Mouse (Mus musculus) heart, postnatal 25 days (tissue): ENCODE measurements around the gene Ezh2. TPM values are rescaled to one million over a fixed set of nuclear protein-coding genes. Genes with fewer than 3 reads are reported as not detected.
"Not testable (repeated sequence)": the region's sequence is repeated elsewhere in the genome, so short reads cannot be mapped to it uniquely, and the experiment has no call there.

Experiments used
- DNase-seq: peaks from one replicate; pipeline ENCODE4 v3.0.0; 2022; ENCODE audit warnings: low spot score
- intact Hi-C: fragments of 180-260 bp; cut with DNase I; formaldehyde crosslinking; loops from one replicate; pipeline ENCODE4 v1.15.1; 2025
- total RNA-seq, 2 experiments: library from RNA; stranded (reverse); gene quantifications; 2 replicates each; pipeline ENCODE4 v1.2.3; 2021

Gene Ezh2
- 10 to 100 TPM in 1 of 2 experiments, 1 to 10 TPM in 1; 9.9 to 12.3 TPM for total RNA-seq

DNA sequence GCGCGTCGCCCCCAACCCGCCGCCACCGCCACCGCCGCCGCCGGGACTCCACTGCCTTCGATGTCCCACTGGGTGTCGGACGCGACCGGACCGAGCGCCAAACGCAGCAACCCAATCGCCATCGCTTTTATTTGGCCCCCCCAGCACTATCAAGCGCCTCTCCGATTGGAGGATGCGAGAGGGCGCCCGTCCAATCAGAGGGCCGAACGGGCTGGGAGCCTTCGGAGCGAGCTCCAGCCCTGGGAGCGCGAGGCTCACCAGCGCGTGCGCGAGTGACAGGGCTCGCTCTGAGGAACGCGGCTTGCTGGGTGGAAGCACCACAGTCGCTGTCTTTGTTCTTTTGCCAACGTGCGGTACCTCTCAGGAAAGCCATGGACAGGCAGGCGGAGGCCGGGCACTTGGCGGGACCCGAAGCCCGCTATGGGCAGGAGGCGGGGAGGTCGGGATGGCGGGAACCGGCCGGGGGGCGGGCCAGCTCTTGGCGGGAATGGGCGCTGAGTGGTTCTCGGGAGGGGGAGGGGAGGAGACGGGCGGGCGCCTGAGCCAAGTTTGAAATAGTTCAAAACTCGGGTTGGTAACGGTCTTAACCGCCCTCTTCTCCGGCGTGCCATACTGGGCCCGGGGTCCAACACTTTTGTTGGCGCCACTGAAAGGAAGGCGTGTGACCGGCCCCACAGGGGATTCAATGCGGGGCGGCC is at the start of gene Ezh2:
Gene Ezh2, minus strand, starts transcription at position 416 of the 698 bp plus-strand sequence.
- peak; percentile 97 for DNase-seq
- intact Hi-C loops = loop anchor here (2.0 kb wide), 1 partner anchor 140 kb away; no protein-coding TSS in a partner anchor

DNA sequence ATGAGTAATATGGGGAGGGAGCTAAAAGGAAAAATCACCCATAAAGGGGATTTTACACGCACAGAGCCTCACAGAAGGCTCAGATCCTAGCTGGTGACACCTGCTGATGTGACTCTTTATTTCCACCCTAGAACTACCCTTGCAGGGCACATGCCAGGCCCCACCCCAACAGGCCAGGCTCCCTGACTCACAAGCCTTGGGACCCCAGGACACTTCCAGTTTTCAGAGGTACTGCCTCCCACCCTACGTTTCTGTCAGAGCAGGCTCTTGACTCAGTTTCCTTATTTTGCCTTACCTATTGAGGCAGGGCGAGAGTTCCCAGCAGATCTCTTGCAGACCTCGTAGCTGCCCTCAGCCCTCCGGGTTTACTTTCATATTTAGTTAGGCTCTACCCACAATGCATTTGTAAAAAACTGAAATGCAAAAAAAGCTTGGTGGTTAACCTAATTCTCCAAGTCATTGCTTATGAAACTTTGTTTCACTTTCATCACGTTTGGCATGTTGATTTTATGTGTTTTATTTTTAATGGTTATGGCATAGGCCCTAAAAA is 41.5 kb upstream of the Ezh2 start:
- intact Hi-C loops = loop anchor here (10.0 kb wide), 1 partner anchor 242 kb away; no protein-coding TSS in a partner anchor

DNA sequence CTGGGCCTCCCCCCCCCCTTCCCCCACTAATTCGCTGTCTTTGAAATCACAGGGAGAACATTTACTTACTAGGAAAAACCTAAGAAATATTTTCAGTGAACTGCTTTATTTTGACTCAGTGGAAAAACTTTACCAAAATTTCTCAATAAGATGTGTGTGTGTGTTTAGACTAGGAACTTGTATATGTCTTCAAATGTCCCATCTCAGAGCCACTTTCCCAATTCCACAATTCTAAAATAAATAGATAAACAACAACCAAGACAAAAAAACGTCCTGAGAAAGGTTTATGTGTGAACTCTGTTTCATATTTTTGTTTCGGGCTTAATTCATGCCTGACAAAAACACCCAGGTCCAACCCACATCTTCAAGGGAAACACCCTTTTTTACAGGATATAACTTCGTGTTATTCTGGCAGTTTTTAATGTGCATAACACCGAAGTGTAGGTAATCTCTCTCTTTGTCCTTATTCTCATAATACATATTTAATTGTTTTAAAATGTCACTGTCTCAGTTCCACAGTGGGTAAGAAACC is 40.9 kb upstream of the Ezh2 start:
- DNase-seq = no peak
- intact Hi-C loops = loop anchor here (10.0 kb wide), 1 partner anchor 241 kb away; no protein-coding TSS in a partner anchor

More for the DNA sequence above, 41.5 kb upstream of the Ezh2 start:
- no peak for DNase-seq

DNA sequence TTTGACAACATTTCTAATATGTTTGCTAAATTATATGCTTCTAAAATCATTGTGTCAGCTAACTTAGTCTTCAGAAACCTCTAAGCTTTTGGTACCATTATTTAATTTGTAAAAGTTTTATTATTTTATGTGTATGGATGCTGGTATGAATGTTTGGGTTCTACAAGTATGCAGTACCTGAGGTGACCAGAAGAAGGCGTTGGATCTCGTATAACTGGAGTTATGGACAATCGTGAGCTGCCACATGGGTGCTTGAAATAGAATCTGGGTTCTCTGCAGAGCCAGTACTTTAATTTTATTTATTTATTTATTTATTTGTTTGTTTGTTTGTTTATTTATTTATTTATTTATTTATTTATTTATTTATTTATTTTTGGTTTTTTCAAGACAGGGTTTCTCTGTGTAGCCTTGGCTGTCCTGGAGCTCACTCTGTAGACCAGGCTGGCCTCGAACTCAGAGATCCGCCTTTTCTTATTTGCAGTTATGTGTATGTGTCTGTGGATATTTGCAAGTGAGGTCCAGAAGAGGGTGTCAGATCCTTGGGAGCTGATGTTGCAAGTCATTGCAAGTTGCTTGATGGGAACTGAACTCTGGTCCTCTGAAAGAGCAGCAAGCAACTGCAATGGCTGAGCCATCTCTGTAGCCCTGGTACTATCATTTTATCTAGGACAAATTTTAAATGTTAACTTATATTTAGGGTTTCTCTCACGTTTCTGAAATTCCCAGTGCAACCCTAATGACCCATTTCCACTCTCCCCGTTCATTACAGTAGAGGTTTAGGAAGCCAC is 40.3 kb upstream of the Ezh2 start:
- intact Hi-C loops = loop anchor here (10.0 kb wide), 1 partner anchor 241 kb away; no protein-coding TSS in a partner anchor

DNA sequence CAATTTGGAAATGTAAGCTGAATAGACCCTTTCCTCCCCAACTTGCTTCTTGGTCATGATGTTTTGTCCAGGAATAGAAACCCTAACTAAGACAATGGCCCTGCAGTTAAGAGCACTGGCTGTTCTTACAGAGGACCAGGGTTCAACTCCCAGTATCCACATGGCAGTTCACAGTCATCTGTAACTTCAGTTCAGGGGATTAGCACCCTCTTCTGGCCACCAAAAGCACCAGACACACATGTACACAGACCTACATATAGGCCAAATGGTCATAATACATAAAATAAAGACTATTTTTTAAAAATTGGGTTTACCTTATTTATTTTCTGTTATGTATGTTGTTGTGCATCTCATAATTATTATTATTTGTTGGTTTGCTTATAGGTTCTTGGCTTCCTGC is 38.3 kb upstream of the Ezh2 start:
- intact Hi-C loops = loop anchor here (5.0 to 10.0 kb wide), 2 partner anchors 239 to 321 kb away; no protein-coding TSS in a partner anchor

More for the DNA sequence above, 40.3 kb upstream of the Ezh2 start:
- no peak for DNase-seq

DNA sequence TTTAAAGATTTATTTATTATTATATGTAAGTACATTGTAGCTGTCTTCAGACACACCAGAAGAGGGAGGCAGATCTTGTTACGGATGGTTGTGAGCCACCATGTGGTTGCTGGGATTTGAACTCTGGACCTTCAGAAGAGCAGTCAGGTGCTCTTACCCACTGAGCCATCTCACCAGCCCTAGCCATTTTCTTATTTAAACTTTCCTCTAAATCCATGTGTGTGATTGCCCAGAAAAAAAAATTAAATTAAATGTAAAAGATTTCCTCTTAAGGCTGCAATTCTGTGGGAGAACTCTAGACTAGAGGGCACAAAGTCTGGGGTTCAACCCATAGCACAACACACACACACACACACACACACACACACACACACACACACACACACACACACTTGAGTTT is 34.9 kb upstream of the Ezh2 start:
- intact Hi-C loops = loop anchor here (5.0 to 10.0 kb wide), 2 partner anchors 235 to 318 kb away; no protein-coding TSS in a partner anchor
- DNase-seq = not testable (repeated sequence)

More for the DNA sequence above, 38.3 kb upstream of the Ezh2 start:
- no peak for DNase-seq

DNA sequence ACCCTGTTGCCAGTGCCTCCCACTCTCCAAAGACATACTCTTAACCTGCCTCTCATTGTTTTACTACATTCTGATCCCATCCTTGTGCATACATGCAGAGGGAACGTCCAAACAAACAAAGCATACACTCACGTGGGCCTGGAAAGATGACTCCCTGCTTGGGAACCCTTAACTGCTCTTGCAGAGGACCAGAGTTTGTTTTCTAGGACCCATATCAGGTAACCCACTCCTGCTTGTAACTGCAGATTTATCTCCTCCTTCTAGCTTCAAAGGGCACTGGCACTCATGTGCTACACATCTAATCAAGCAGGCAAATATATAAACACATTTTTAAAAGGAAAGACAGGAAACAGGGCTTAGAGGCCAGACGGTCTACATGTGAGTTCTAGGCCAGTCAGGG is 32.8 kb upstream of the Ezh2 start:
- no peak for DNase-seq
- intact Hi-C loops = no loop called here

DNA sequence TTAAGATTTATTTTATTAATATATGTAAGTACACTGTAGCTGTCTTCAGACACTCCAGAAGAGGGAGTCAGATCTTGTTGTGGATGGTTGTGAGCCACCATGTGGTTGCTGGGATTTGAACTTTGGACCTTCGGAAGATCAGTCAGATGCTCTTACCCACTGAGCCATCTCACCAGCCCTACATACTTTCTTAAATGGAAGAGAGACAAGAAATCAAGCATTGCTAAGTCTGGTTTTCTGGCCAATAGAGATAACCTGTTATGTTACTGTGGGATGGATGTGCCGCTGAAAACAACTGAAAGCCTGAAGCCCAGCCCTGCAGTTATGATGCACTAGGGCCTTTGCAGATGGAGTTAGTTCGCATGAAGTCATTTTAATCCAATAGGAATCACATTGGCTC is 31.8 kb upstream of the Ezh2 start:
- intact Hi-C loops, DNase-seq: not testable (repeated sequence)

DNA sequence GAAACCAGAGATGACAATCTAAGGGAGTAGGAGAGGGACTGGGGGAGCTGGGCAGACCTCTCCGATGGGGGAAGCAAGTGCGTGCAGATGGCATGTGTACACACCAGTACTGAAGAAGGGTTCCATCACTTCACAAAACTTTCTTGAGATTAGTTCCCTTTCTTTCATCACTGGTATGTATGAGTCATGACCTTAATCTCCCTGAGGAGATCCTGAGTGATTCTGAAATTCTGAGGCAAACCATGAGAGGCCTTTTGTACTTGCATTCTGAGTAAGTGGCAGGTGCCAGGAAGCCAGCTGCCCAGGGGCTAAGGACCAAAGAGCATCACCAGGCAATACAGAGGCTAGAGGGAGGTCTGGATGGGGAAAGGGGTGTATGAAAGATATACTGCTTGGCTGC is 25.9 kb upstream of the Ezh2 start:
- no peak for DNase-seq
- intact Hi-C loops = no loop called here

DNA sequence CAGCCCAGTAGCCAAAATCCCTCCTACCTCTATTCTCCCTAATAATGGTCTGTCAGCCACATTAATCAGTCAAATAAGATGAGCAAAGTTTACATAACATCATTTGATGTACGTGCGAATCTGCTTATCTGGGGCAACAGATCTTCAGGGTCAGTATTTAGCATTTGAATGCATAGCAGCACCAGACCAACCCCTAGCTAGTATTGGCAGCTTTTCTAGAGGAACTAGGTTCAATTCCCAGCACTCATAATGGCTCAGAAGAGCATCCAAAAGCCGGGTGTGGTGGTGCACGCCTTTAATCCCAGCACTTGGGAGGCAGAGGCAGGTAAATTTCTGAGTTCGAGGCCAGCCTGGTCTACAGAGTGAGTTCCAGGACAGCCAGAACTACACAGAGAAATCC is 13.2 kb upstream of the Ezh2 start:
- DNase-seq, intact Hi-C loops: not testable (repeated sequence)

DNA sequence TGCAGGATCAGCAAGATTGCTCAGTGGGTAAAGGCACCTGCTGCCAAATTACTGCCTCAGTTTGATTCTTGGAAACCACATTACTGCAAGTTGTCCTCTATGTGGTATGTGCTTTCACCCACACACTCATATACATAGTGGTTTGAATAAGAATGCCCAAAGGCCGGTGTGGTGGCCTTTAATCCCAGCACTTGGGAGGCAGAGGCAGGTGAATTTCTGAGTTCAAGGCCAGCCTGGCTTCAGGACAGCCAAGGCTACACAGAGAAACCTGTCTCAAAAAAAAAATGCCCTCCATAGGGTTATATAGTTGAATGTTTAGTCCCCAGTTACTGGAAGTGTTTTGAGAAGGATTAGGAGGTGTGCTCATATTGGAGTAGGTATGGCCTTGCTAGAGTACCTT is 6.8 kb upstream of the Ezh2 start:
- intact Hi-C loops = no loop called here
- no peak for DNase-seq

DNA sequence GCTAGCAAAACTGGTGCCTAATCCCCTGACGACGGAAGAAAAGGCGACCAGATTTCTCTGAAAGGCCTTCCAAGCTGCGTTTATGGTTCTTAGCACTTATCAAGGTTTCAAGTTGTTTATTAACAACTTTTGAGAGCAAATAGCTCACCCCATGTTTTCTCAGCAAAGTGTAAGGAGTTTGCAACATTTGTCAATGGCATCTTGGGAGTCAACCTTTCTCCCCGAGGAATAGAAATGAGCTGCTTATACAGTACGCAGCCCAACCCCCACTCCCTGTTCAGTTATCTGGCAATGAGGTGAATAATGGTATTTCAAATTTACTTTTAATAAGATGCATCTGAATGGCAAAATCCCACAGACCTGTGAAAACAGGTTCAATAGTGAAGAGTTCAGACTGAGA is 555 bp upstream of the Ezh2 start:
- intact Hi-C loops = loop anchor here (2.0 kb wide), 1 partner anchor 141 kb away; no protein-coding TSS in a partner anchor
- DNase-seq = no peak

DNA sequence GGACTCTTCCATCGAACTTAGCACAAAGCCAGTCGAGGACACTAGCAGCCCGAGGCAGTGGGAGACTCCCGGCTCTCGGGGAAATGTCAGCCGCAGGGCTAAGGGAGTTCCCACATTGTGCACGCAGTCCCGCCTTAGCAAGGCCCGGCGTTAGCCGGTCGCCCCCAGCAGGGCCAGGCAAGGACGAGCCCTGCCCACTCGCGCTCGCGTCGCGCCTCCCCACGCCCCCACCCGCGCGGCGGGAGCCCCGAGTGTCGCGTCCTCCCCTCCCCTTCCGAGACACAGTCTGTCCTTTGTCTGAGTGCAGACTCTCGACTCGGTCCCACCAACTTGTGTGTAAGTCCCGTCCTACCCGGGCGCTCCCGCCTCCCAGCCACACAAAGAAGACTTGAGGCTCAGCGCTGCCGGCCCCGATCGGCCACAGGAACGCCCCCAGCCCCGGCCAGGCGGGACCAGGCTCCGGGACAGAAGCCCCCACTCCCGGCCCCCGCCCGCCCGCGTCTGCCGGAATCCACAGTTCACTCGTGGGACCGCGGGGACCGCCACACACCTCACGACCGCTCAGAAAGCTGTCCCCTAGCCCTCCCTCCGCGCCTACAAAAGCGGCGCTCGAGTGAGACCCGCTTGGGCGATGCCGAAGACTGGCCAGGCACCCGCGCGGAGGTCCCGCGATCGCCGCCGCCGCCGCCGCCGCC is 853 bp downstream of the Ezh2 start:
- DNase-seq = peak; percentile 57
- intact Hi-C loops = loop anchor here (2.0 kb wide), 1 partner anchor 139 kb away; no protein-coding TSS in a partner anchor

DNA sequence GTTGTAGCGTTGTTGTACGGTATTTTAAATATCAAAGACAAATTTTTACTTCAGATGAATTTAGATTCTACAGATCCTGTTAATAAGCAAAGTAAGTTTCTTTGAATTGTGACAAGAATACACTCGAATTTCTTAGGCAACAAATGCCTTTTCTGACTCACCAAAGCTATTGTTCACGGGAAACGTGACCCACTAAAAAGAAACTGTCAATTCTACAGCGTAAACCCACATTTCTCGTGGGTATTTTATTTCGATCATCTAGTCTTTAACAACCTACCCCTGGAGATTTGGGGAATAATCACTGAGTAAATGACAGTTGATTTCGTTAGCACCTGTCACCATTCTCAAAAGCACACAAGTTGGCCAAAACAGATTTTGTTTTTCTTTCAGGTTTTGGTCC is 1.6 kb downstream of the Ezh2 start:
- intact Hi-C loops = no loop called here
- no peak for DNase-seq

DNA sequence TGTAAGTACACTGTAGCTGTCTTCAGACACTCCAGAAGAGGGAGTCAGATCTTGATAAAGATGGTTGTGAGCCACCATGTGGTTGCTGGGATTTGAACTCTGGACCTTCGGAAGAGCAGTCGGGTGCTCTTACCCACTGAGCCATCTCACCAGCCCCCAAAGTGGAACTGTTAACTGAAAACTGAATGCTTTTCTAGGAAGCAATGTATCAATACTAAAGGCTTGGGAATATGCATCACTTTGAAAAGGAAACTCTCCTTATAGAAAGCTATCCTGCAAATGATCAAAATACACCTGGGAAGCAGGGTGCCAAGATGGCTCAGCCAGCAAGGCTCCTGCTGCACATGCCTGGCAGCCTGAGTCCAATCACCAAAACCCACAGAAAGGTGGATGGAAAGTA is 7.8 kb downstream of the Ezh2 start:
- DNase-seq, intact Hi-C loops: not testable (repeated sequence)

DNA sequence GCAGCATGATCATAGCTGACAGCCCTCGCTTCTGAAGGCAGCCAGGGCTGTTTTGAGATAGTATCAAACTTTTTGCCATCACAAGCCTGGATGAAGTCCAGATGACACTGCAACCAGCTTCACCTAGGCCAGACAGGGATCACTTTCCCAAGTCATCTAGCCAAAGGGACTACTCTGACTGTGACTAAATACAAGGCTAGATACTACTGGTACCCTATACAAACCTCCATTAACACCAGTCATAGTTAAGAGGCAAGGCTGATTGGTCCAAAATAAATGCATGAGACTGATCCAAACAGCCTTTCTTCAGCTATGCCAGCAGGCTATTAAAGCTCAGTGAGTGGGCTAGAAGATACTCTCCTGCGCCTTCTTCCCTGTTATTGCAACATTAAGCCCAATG is 22.3 kb downstream of the Ezh2 start:
- intact Hi-C loops = no loop called here
- no peak for DNase-seq

DNA sequence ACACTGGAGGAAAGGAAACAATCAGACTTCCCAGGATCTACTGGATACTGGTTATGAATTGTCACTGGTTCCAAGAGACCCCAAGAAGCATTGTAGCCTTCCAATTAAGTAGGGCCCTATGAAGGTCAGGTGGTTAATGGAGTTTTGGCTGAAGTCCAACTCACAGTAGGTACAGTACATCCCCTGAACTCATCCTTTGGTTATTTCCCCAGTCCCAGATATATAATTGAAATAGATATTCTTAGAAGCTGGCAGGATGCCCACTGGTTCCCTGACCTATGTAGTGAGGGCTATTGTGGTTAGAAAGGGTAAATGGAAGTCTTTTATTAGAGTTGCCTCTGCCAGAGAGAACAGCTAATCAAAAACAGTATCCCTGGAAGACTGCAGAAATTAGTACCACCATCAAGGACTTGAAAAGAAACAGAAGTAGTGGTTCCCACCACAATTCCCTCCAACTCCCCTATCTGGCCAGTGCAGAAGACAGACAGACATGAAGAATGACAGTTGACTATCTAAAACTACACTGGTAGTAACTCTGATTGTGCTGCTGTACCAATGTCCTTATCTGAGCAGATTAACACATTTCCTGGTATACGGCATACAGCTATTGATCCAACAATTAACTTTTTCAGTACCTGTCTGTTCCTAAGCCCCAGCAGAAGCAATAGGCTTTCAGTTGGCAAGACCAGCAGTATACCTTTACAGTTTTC is 29.7 kb downstream of the Ezh2 start:
- intact Hi-C loops = no loop called here
- DNase-seq = no peak

DNA sequence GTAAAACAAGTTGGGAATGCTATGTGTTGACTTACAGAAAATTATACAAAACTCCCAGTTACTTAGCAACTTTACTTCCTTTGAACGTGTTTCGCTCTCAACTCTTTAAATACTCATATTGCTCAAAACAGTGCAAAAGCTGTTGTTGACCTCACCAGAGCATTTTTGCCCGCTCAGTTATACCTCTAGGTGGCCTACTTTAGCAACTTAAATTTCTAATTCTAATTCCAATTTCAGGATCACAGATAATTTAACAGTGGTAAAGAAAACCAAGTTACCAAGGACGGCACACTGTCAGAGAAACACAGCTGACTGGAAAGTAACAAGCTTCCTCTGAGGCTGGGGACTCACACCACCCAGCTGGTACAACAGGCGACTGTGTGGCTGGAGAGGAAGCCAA is 33.7 kb downstream of the Ezh2 start:
- no peak for DNase-seq

DNA sequence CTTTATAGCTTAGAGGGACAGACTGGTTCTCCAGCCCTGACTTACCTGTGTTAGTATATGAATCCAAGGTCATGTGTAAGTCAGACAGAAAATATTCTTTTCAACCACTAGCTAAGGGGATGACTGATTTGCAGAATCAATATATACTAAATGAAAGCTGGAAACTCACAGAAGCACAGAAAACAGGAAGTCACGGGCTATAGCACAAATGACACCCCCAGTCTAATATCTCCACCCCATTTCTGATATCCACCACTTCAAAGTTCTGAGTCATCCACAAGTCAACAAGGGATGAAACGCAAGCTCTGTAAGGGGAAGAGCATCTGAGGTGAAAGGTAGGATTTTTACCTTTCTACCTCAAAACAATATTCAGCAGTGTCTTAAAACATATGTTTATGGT is 34.3 kb downstream of the Ezh2 start:
- DNase-seq = no peak
- intact Hi-C loops = no loop called here

More for the DNA sequence above, 33.7 kb downstream of the Ezh2 start:
- intact Hi-C loops = no loop called here
